Mouse (Mus musculus) forebrain, embryonic 11.5 days (tissue): ENCODE results near the gene Ggt1. TPM values are rescaled to one million over a fixed set of nuclear protein-coding genes. Genes with fewer than 3 reads are reported as not detected.

Experiments
- ATAC-seq: fragments of 200-750 bp; cut with Nextera tagmentation; replicated peaks from 2 replicates; pipeline ENCODE4 v1.8.0; 2017; ENCODE audit warnings: moderate TSS enrichment; ENCODE audit not compliant: low FRiP score
- DNase-seq: peaks from one replicate; pipeline ENCODE4 v3.0.0-alpha.2; 2017; ENCODE audit warnings: low spot score
- H3K27ac ChIP-seq: fragments of 300-500 bp; sonication (generic); 2 replicates; pipeline ENCODE4 v1.5.1; 2014; ENCODE audit warnings: low read depth, low read length
- H3K27me3 ChIP-seq: fragments of 300-500 bp; sonication (generic); 2 replicates; pipeline ENCODE4 v1.6.1; 2014; ENCODE audit warnings: mild to moderate bottlenecking, low read length, mixed read lengths; ENCODE audit not compliant: control insufficient read depth, insufficient read depth
- H3K36me3 ChIP-seq: fragments of 300-500 bp; sonication (generic); 2 replicates; pipeline ENCODE4 v1.6.1; 2014; ENCODE audit warnings: mild to moderate bottlenecking, low read length, moderate library complexity, mixed read lengths; ENCODE audit not compliant: control insufficient read depth, insufficient read depth
- H3K4me1 ChIP-seq: fragments of 300-500 bp; sonication (generic); replicated peaks from 2 replicates; pipeline ENCODE4 v1.6.1; 2014; ENCODE audit warnings: low read length, mixed read lengths; ENCODE audit not compliant: control insufficient read depth, insufficient read depth
- H3K4me2 ChIP-seq: fragments of 300-500 bp; sonication (generic); 2 replicates; pipeline ENCODE4 v1.6.1; 2014; ENCODE audit warnings: low read depth, mild to moderate bottlenecking, low read length, moderate library complexity, mixed read lengths; ENCODE audit not compliant: severe bottlenecking
- H3K4me3 ChIP-seq: fragments of 300-500 bp; sonication (generic); 2 replicates; pipeline ENCODE4 v1.5.1; 2014; ENCODE audit warnings: low read depth, low read length
- H3K9ac ChIP-seq: fragments of 300-500 bp; sonication (generic); 2 replicates; pipeline ENCODE4 v1.6.1; 2014; ENCODE audit warnings: low read length
- H3K9me3 ChIP-seq: fragments of 300-500 bp; sonication (generic); 2 replicates; pipeline ENCODE4 v1.6.1; 2016; ENCODE audit warnings: low read length, mixed read lengths; ENCODE audit not compliant: control insufficient read depth
- whole genome bisulfite sequencing: fragments of 180-500 bp; shearing (Covaris S2); extraction: QIAGEN DNeasy Blood & Tissue Kit; methylation state at CpG from one replicate; pipeline ENCODE4 v1.1.7; 2014; 5-methylcytosine and 5-hydroxymethylcytosine counted together
- polyA plus RNA-seq: library from polyadenylated mRNA; unstranded; fragments of >200 nt; fragmentation: Nextera tagmentation; extraction: Ambion mirVana; gene quantifications from 2 replicates; pipeline ENCODE4 v1.2.1, GENCODE M21; 2014

The Ggt1 gene
- polyA plus RNA-seq, 1 experiment from 2014 or later: 2.3 TPM

DNA sequence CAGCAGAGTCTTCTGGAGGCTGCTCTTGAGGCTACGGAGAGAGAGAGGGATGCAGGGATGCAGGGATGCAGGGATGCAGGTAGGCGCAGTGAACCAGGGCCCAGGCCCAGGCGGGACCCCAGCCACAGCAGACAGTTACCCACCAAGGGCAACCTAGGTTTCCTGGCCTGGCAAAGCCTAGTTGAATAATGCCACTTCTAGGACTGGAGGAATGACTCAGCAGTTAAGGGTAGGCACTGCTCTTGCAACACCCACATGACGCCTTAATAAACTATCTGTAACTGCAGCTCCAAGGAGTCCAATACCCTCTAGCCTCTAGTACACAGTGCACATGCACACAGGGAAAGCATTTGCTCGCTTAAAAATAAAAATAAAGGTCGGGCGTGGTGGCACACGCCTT lies 7.3 kb upstream of the Ggt1 start:
- H3K4me1 ChIP-seq: peaks cover 2% of the 10 kb centered on the region; the same call in 1 of the 2 replicates
- H3K9me3 ChIP-seq: no peaks in the 10 kb centered on the region
- H3K4me2 ChIP-seq: no peak overlapping the region
- H3K27me3 ChIP-seq: 0 out of 2 replicates have a peak, but pooled peaks cover 2% of the 10 kb centered on the region
- no peak overlapping the region for H3K4me3 ChIP-seq
- H3K9ac ChIP-seq: no peak overlapping the region
- WGBS: 87% methylated on average over 8 of the region's 8 CpGs
- no peak for DNase-seq
- no peaks in the 10 kb centered on the region for H3K36me3 ChIP-seq
- no peak for ATAC-seq
- no peak overlapping the region for H3K27ac ChIP-seq

DNA sequence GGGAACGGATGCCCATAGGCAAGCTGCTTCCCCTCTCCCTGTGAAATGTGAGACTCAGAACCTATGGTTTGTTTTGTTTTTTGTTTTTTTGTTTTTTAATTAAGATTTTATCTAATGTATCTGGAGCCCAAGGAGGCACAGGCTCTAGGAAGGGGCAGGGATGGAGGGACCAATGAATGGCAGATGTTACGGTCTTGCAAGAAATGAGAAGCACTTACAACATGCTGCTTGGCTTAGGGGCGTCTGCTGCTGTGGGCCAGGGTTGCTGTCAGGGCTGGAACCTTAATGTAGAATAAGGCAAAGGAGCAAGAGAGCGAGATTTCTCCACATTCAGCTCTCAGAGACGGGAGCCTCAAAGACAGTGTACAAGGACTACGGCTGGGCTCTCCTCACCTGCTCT lies 5.8 kb upstream of the Ggt1 start:
- Histone ChIP-seq H3K4me2 (no peak overlapping the region), H3K4me1 (peaks cover 6% of the 10 kb centered on the region; the same call in 1 of the 2 replicates), H3K9me3 (no peaks in the 10 kb centered on the region), H3K9ac (0 out of 2 replicates have a peak overlapping the region, but pooled peaks have one; percentile 4), H3K27me3 (peaks cover 11% of the 10 kb centered on the region), H3K36me3 (no peaks in the 10 kb centered on the region), H3K4me3 (no peak overlapping the region), H3K27ac (peak overlapping the region; percentile 32; the same call in 1 of the 2 replicates)
- WGBS: 78% methylated on average over 6 of the region's 6 CpGs
- DNase-seq: no peak
- ATAC-seq: no peak

DNA sequence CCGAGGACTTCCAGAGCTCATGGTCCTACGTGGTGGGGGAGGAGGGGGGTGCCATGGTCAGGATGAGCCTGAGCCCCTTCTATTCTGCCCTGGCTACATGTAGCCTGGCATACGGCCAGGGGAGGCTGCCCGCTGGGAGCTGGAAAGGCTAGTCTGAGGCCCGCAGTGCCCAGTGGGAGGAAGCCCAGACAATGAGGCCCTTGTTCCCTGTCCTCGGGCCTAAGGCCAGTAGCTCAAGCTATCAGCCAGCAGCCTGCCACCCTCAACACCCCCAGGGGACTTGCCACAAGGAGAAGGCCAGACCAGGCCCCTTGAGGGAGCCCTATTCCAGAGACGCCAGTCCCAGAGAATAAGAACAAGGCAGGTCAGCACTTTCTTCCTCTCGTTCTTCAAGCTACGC lies 5.4 kb upstream of the Ggt1 start:
- DNase-seq (peak; percentile 71), ATAC-seq (peak; percentile 55)
- H3K9me3 ChIP-seq: no peaks in the 10 kb centered on the region
- peaks cover 8% of the 10 kb centered on the region; the same call in 1 of the 2 replicates for H3K4me1 ChIP-seq
- no peaks in the 10 kb centered on the region for H3K36me3 ChIP-seq
- H3K27me3 ChIP-seq: peaks cover 16% of the 10 kb centered on the region
- no peak overlapping the region for H3K27ac ChIP-seq
- 43% methylated on average over 9 of the region's 9 CpGs for WGBS
- no peak overlapping the region for H3K4me2 ChIP-seq
- H3K4me3 ChIP-seq: no peak overlapping the region
- H3K9ac ChIP-seq: 0 out of 2 replicates have a peak overlapping the region, but pooled peaks have one; percentile 4

DNA sequence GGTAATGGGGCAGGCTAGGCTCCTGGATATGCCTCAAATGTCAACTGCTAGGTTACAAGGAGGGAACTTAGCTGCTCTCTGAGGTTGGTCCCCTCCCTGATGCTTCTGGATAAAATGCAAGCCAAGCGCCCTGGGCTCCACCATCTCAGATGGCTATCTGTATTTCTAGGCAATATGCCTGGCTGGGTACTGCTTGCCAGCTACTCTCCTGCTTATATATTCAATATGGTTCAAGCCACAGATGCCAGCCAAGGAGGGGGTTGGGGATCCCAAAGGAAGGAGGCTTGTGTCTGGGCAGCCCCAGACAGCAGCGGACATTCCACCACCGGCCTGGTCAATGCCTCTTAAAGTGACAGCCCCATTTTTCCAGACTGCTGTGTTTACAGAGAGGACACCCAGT lies 2.9 kb upstream of the Ggt1 start:
- no peak overlapping the region for H3K4me2 ChIP-seq

DNA sequence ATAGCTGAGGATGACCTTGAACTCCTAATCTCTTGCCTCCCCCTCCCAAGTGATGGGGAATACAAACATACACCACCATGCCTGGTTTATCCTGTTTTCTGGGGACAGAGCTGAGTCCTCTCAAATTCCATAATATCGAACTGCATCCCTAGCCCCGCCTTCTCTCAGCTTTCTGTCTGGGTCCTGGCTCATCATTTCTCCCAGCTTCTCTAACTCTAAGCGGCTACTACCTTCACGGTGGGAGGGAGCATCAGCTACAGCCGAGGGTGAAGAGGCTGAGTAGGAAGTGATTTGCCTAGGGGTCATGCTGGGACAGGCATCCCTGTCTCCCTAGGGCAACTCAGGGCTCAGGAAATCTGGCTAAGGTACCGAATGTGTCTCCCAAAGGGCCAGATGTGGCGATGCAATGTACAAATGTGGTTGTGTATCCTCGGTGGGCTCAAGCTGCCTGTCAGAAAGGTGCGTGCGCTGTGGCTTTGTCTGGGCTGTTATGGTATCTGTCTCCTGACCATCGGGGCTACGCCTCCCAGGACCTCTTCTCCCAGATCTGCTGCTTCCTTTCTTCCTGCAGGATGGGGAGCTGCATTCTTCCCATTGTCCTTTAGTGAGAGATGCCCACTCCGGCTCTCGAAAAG lies 2.2 kb upstream of the Ggt1 start:
- Histone ChIP-seq H3K4me2 (peak overlapping the region; percentile 96), H3K9me3 (no peaks in the 10 kb centered on the region), H3K4me3 (peak overlapping the region; percentile 61), H3K27me3 (peaks cover 22% of the 10 kb centered on the region), H3K36me3 (no peaks in the 10 kb centered on the region), H3K27ac (no peak overlapping the region), H3K4me1 (peaks cover 8% of the 10 kb centered on the region; the same call in 1 of the 2 replicates), H3K9ac (peak overlapping the region; percentile 79)
- DNase-seq: no peak
- 2% methylated on average over 14 of the region's 14 CpGs for WGBS
- ATAC-seq: no peak

More for the DNA sequence above, 2.9 kb upstream of the Ggt1 start:
- Histone ChIP-seq H3K27ac (no peak overlapping the region), H3K27me3 (peaks cover 22% of the 10 kb centered on the region), H3K9me3 (no peaks in the 10 kb centered on the region), H3K4me3 (no peak overlapping the region), H3K4me1 (peaks cover 8% of the 10 kb centered on the region; the same call in 1 of the 2 replicates), H3K9ac (no peak overlapping the region), H3K36me3 (no peaks in the 10 kb centered on the region)
- no peak for DNase-seq
- WGBS: 30% methylated on average over 3 of the region's 3 CpGs
- ATAC-seq: no peak

DNA sequence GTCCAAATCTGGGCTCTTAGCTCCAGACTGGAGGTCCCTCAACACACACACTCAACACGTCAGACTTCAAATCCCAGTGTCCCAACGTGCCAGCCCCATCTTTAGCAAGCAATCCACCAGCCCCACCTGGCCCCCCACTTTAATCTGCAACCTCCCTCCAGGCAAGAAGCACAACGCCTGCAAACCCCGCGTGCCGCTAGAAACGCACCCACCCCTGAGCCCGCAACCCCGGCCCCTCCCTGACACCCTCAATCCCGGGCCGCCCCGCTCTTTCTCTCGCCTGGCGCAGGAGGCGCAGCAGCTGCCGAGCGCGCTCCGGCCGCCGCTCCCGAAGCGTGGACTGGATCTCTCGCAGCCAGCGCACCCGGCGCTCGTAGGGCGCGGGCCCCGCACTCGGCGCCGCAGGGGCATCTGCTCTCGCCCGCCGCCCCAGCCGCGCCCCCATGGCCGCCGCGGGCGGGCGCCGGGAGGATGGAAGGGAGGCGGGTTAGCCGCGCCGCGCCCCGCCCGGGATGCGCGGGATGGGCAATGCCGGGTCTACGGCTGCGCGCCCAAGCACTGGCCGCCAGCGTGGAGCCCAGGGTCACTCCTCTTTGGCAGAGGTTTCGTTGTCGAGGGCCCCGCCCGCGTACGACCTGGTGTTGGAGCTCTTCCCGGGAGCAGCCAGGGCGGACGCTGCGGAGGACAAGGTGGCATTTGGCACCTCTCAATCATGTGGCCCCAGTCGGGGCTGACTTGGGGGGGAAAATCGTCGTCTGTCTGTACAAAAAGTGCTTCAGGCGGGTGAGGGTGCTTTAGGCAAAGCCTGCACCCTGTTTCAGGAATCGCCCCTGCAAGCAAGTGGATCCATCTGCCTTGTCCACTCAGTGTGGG lies 1.5 kb upstream of the Ggt1 start, which contains the start of gene Lrrc75b:
TSS of gene Lrrc75b (minus strand) at position 655 of the 873 bp plus-strand sequence.
- H3K9ac ChIP-seq: peak within 1 kb of the TSS; percentile 79
- H3K36me3 ChIP-seq: no peaks in the 10 kb centered on the region
- peaks cover 8% of the 10 kb centered on the region; the same call in 1 of the 2 replicates for H3K4me1 ChIP-seq
- ATAC-seq (peak; percentile 41), DNase-seq (peak; percentile 80)
- no peaks in the 10 kb centered on the region for H3K9me3 ChIP-seq
- H3K4me2 ChIP-seq: peak within 1 kb of the TSS; percentile 96
- under 1% methylated on average over 69 of the region's 75 CpGs for WGBS
- H3K4me3 ChIP-seq: peak within 1 kb of the TSS; percentile 61
- no peak within 1 kb of the TSS for H3K27ac ChIP-seq
- peaks cover 22% of the 10 kb centered on the region for H3K27me3 ChIP-seq

DNA sequence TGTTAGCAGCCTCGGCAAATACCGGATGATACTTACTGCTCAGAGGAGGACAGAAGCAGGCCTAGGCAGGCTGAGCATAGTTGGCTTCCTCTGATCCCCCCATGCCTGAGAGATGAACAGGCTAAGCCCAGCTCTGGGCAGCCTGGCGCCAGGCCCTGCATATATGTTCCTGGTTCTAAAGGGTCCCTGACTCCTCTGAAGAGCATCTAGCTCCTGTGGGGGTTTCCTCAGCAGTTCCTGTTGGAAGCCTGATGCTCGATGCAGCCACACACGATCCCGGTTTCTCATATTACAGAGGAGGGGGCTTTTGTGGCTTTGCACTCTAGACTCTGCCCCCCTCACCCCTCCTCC lies 880 bp upstream of the Ggt1 start:
- Histone ChIP-seq H3K27me3 (peaks cover 22% of the 10 kb centered on the region), H3K4me1 (peaks cover 8% of the 10 kb centered on the region; the same call in 1 of the 2 replicates), H3K36me3 (no peaks in the 10 kb centered on the region), H3K9me3 (no peaks in the 10 kb centered on the region), H3K4me3 (peak overlapping the region; percentile 61), H3K4me2 (peak overlapping the region; percentile 96), H3K27ac (no peak overlapping the region), H3K9ac (peak overlapping the region; percentile 79)
- 4% methylated on average over 6 of the region's 6 CpGs for WGBS
- DNase-seq (no peak), ATAC-seq (no peak)

DNA sequence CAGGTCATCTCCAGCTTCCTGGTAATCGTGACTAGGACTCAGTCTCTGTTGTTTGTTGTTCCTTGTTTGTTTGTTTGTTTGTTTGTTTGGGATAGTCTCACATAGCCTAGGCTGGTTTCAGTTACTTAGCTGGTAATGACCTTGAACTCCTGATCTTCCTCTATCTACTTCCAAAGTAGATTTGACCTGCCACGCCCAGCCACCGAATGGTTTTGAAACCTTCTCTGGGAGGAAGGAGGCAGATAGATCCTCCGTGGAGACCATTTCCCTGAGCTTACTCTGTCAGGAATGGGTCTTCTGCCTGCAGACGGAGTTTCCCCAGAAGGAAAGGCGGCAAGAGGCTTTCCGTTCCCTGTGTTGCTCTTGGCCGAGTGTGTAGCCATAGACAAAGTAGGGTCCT lies 1.2 kb downstream of the Ggt1 start:
- Histone ChIP-seq H3K27ac (no peak overlapping the region), H3K4me1 (peaks cover 6% of the 10 kb centered on the region; the same call in 1 of the 2 replicates), H3K36me3 (no peaks in the 10 kb centered on the region), H3K9ac (no peak overlapping the region), H3K4me2 (no peak overlapping the region), H3K27me3 (peaks cover 22% of the 10 kb centered on the region), H3K4me3 (no peak overlapping the region), H3K9me3 (no peaks in the 10 kb centered on the region)
- no peak for ATAC-seq
- WGBS: 84% methylated on average over 8 of the region's 8 CpGs
- DNase-seq: peak; percentile 29
